Mouse (Mus musculus): ENCODE measurements around the gene Usp1. TPM values are rescaled to one million over a fixed set of nuclear protein-coding genes. Genes with fewer than 3 reads are reported as not detected.
"Not testable (repeated sequence)": the region's sequence is repeated elsewhere in the genome, so short reads cannot be mapped to it uniquely, and the experiment has no call there.

Gene Usp1
- total RNA-seq, 2 experiments from 2014 or later: 21.4 to 23.8 TPM

GRCm38 (mm10) chr4:98978288-98978687, 54.7 kb downstream of the Usp1 start:
- intact Hi-C loops (cut with DNase I); DNase-seq: not testable (repeated sequence)

GRCm38 (mm10) chr4:98978693-98979092, 55.1 kb downstream of the Usp1 start:
- intact Hi-C loops (cut with DNase I): no loop called here

GRCm38 (mm10) chr4:98979976-98980375, 56.4 kb downstream of the Usp1 start:
- DNase-seq; intact Hi-C loops (cut with DNase I): not testable (repeated sequence)

More at GRCm38 (mm10) chr4:98978693-98979092, 55.1 kb downstream of the Usp1 start:
- no peak for DNase-seq

GRCm38 (mm10) chr4:98984701-98985100, 61.1 kb downstream of the Usp1 start:
- DNase-seq: no peak
- intact Hi-C loops (cut with DNase I): no loop called here

Other genes starting within 250 kb of the Usp1 start
- gene L1td1, start 197.1 kb upstream of the Usp1 start, total RNA-seq (2021): not detected
- gene Kank4, start 106.3 kb upstream of the Usp1 start, total RNA-seq (2021): 1 to 10 TPM; 2.0 to 2.3 TPM
- not detected for gene I0C0044D17Rik, start 100.0 kb upstream of the Usp1 start, total RNA-seq (2021)
- not detected for gene Angptl3, start 107.1 kb downstream of the Usp1 start, total RNA-seq (2021)
- 100 to 1,000 TPM; 120 to 140 TPM for gene Dock7, start 197.1 kb downstream of the Usp1 start, total RNA-seq (2021)

Data from left cerebral cortex, postnatal 4 days (tissue).